Mouse (Mus musculus): ENCODE results near the gene Gga2.

GRCm38 (mm10) chr7:122020273-122020666 is 752 bp downstream of the Gga2 start:
- TF ChIP-seq CTCF (IDR thresholded peaks at IDR 0.05; ENCODE audit: low read depth, low read length) (no peak), EP300 (IDR thresholded peaks at IDR 0.05; ENCODE audit: insufficient read depth, low read depth, low read length) (no peak)

All from ES-Bruce4 (cell line).